Mouse (Mus musculus) hindbrain, postnatal 0 days (tissue): ENCODE results near the gene Gm17728. TPM values are rescaled to one million over a fixed set of nuclear protein-coding genes. Genes with fewer than 3 reads are reported as not detected.
"Not testable (repeated sequence)": the region's sequence is repeated elsewhere in the genome, so short reads cannot be mapped to it uniquely, and the experiment has no call there.

Experiments used
- ATAC-seq: fragments of 200-750 bp; cut with Nextera tagmentation; 2 replicates; pipeline ENCODE4 v1.8.0; 2017; ENCODE audit warnings: mild to moderate bottlenecking, moderate TSS enrichment, moderate library complexity
- DNase-seq: peaks from one replicate; pipeline ENCODE4 v3.0.0-alpha.2; 2015; ENCODE audit warnings: low spot score
- H3K27ac ChIP-seq: fragments of 300-500 bp; sonication (generic); 2 replicates; pipeline ENCODE4 v1.5.1; 2014; ENCODE audit warnings: mild to moderate bottlenecking
- H3K27me3 ChIP-seq: fragments of 300-500 bp; sonication (generic); 2 replicates; pipeline ENCODE4 v1.6.1; 2014; ENCODE audit warnings: low read length, mixed read lengths; ENCODE audit not compliant: insufficient read depth
- H3K36me3 ChIP-seq: fragments of 300-500 bp; sonication (generic); 2 replicates; pipeline ENCODE4 v1.6.1; 2014; ENCODE audit warnings: low read length, mixed read lengths; ENCODE audit not compliant: insufficient read depth
- H3K4me1 ChIP-seq: fragments of 300-500 bp; sonication (generic); 2 replicates; pipeline ENCODE4 v1.6.1; 2014; ENCODE audit warnings: antibody characterized with exemption, low read length, mixed read lengths; ENCODE audit not compliant: insufficient read depth
- H3K4me2 ChIP-seq: fragments of 300-500 bp; sonication (generic); 2 replicates; pipeline ENCODE4 v1.6.1; 2014; ENCODE audit warnings: low read depth, mild to moderate bottlenecking, low read length, moderate library complexity, mixed read lengths
- H3K4me3 ChIP-seq: fragments of 300-500 bp; sonication (generic); 2 replicates; pipeline ENCODE4 v1.5.1; 2014; ENCODE audit warnings: low read length
- H3K9ac ChIP-seq: fragments of 300-500 bp; sonication (generic); replicated peaks from 2 replicates; pipeline ENCODE4 v1.6.1; 2014; ENCODE audit warnings: mild to moderate bottlenecking, low read length, moderate library complexity, mixed read lengths
- H3K9me3 ChIP-seq: fragments of 300-500 bp; sonication (generic); 2 replicates; pipeline ENCODE4 v1.6.1; 2016; ENCODE audit warnings: low read length, mixed read lengths
- CTCF ChIP-seq: IDR thresholded peaks from 2 replicates; pipeline ENCODE4 v1.5.1; 2016; ENCODE audit warnings: antibody characterized with exemption, control low read depth, low read depth
- WGBS: fragments of 180-500 bp; shearing (Covaris S2); extraction: QIAGEN DNeasy Blood & Tissue Kit; methylation state at CpG from one replicate; pipeline ENCODE4 v1.1.7; 2014; 5-methylcytosine and 5-hydroxymethylcytosine counted together
- polyA plus RNA-seq: library from polyadenylated mRNA; unstranded; fragments of >200 nt; fragmentation: Nextera tagmentation; extraction: Ambion mirVana; gene quantifications from 2 replicates; pipeline ENCODE4 v1.2.1, GENCODE M21; 2015
- total RNA-seq: library from RNA; depleted of rRNA; stranded (reverse); fragments of >200 nt; gene quantifications from 2 replicates; pipeline ENCODE4 v1.2.3, GENCODE M21; 2014; rRNA removed

Gm17728 gene
- total RNA-seq (not detected in 2 replicates), polyA plus RNA-seq (not detected in 2 replicates)

DNA sequence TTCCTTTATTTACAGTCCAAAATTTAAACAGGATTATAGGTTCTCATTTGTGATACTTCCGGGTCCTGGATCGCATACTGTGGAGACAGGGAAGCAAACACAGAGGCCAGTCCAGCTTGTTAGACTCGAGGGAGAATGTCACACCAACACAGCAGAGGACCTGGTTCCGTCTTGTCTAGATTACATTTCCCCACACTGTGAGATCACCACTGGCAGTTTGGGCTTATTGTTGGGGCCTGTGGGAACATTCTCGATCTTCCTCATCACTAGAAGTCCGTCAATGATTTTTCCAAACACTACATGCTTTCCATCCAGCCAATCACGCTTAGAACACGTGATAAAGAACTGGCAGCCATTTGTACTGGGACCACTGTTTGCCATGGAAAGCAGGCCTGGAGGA, at the start of gene Gm17728:
Gene Gm17728 (plus strand): TSS at position 301 of the 400 bp plus-strand sequence.
- H3K36me3 ChIP-seq, H3K4me3 ChIP-seq, H3K4me2 ChIP-seq, H3K9me3 ChIP-seq, H3K9ac ChIP-seq, H3K27ac ChIP-seq, H3K4me1 ChIP-seq, DNase-seq, ATAC-seq, H3K27me3 ChIP-seq: not testable (repeated sequence)
- WGBS: 91% methylated on average over 8 of the region's 8 CpGs

DNA sequence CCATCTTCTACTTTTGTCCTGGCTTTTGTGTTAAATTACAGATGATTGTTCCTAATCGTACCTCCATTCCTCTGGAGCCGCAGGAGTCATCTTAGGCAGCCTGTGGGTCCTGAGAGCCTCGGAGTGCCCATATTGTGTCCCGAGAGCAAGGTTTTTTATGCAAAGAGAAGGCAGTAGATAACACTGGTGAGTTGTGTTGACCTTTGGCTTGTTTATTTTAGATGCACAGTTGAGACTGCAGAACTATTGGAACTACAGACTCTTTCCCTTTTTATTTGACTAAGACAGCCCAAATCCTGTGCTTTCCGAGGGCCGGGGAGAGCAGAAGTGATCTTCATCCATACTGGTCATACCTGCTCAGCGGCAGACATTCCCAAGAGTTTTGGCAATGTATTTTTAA, 24.4 kb upstream of the Gm17728 start:
- H3K9ac ChIP-seq: no peak overlapping the region
- DNase-seq: no peak
- WGBS: 86% methylated on average over 7 of the region's 7 CpGs
- no peaks in the 10 kb centered on the region for H3K27me3 ChIP-seq
- H3K36me3 ChIP-seq: no peaks in the 10 kb centered on the region
- H3K9me3 ChIP-seq: 0 out of 2 replicates have a peak, but pooled peaks cover 3% of the 10 kb centered on the region
- H3K4me3 ChIP-seq: no peak overlapping the region
- ATAC-seq: no peak
- no peak overlapping the region for H3K4me2 ChIP-seq
- TF ChIP-seq CTCF: no peak
- H3K4me1 ChIP-seq: no peaks in the 10 kb centered on the region
- no peak overlapping the region for H3K27ac ChIP-seq

DNA sequence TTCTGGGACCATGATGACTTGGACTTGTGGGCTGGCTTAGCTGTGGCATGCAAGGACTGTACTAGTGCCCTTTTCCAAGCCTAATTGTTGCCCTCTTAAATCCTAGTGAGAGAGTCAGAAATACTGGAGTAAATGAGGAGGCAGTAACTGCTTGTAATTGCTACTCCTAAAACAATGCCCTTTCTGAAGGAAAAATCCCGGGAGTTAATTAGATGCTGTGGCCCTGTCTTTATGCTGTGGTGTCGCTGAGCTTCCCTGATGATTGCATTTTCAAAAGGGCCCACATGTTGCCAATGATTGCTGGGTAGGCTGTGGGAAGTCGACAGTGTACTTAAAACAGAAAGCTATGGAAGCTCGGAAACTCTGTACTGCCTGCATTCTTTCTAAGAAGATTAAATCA, 23.3 kb upstream of the Gm17728 start:
- 29% methylated on average over 4 of the region's 4 CpGs for WGBS
- Histone ChIP-seq H3K27me3 (no peaks in the 10 kb centered on the region), H3K4me2 (no peak overlapping the region), H3K36me3 (no peaks in the 10 kb centered on the region), H3K9me3 (0 out of 2 replicates have a peak, but pooled peaks cover 3% of the 10 kb centered on the region), H3K4me1 (no peaks in the 10 kb centered on the region), H3K9ac (no peak overlapping the region), H3K4me3 (no peak overlapping the region), H3K27ac (no peak overlapping the region)
- DNase-seq (no peak), ATAC-seq (no peak)
- TF ChIP-seq CTCF: no peak

GRCm38 (mm10) chr17:9403991-9404390, 17.9 kb upstream of the Gm17728 start:
- Histone ChIP-seq H3K4me3 (no peak overlapping the region), H3K36me3 (no peaks in the 10 kb centered on the region), H3K27me3 (no peaks in the 10 kb centered on the region), H3K9ac (no peak overlapping the region), H3K4me1 (no peaks in the 10 kb centered on the region), H3K4me2 (no peak overlapping the region), H3K27ac (no peak overlapping the region), H3K9me3 (0 out of 2 replicates have a peak, but pooled peaks cover 3% of the 10 kb centered on the region)
- no peak for ATAC-seq
- DNase-seq: no peak
- TF ChIP-seq CTCF: no peak
- WGBS: 77% methylated on average over 3 of the region's 3 CpGs

GRCm38 (mm10) chr17:9407640-9408039, 14.2 kb upstream of the Gm17728 start:
- H3K9me3 ChIP-seq: no peaks in the 10 kb centered on the region
- H3K4me3 ChIP-seq: no peak overlapping the region
- no peak overlapping the region for H3K4me2 ChIP-seq
- ATAC-seq (no peak), DNase-seq (no peak)
- no peak for TF ChIP-seq CTCF
- no peaks in the 10 kb centered on the region for H3K36me3 ChIP-seq
- no peaks in the 10 kb centered on the region for H3K27me3 ChIP-seq
- H3K4me1 ChIP-seq: no peaks in the 10 kb centered on the region
- H3K9ac ChIP-seq: no peak overlapping the region
- WGBS: 48% methylated on average over 6 of the region's 6 CpGs
- H3K27ac ChIP-seq: no peak overlapping the region

DNA sequence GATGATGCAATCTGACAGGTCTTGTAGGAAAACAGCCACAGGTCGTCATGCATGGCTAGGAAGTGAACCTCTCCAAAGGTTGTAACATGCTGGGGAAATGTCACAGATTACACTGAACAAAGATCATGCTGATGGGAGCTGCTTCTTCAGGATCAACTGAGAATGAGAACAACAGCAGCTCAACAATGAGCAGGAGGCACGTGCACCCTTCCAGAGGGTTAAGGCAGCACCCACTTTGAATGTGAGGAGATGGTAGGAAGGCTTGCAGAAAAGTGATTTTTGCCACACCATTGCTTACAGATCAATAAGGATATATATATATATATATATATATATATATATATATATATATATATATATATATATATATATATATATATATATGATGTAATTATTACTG, 2.8 kb upstream of the Gm17728 start:
- no peak for ATAC-seq
- peaks cover 9% of the 10 kb centered on the region; the same call in 1 of the 2 replicates for H3K9me3 ChIP-seq
- no peak overlapping the region for H3K9ac ChIP-seq
- H3K4me3 ChIP-seq: no peak overlapping the region
- no peak overlapping the region for H3K27ac ChIP-seq
- H3K4me1 ChIP-seq: no peaks in the 10 kb centered on the region
- H3K4me2 ChIP-seq: no peak overlapping the region
- DNase-seq: no peak
- WGBS: 82% methylated on average over 2 of the region's 2 CpGs
- no peak for TF ChIP-seq CTCF
- no peaks in the 10 kb centered on the region for H3K27me3 ChIP-seq
- H3K36me3 ChIP-seq: no peaks in the 10 kb centered on the region

DNA sequence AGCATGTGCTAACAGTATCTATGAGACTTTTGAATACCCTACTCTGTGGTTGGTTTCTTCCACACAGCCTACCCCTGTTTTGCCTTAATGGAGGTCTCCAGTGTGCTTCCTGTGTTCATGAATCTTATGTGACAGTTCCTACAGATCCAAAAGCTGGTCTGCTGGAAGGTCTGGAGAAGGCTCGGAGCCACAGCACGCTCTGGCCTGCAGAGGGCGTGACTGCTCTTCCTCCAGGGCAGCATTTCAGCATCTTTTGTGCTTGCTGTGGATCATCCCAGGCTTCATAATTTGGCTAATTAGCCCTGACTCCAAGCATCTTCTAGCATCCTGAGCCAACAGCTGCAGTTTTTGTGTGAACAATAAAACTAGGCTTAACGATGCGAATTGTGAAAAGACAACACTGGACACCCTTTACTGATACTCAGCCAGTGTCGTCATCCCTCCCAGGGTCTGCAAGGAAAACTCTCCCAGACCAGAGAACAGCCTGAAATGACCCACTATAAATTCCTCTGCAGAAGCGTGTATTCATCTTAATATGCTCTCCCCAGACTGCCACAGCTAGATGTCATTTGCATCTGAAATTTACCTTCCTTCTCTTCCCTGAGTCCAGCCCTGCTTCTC, 6.6 kb downstream of the Gm17728 start:
- H3K27me3 ChIP-seq: no peaks in the 10 kb centered on the region
- H3K9ac ChIP-seq: no peak overlapping the region
- peak; percentile 83 for DNase-seq
- no peak overlapping the region for H3K4me2 ChIP-seq
- H3K4me3 ChIP-seq: no peak overlapping the region
- ATAC-seq: peak; percentile 80
- no peaks in the 10 kb centered on the region for H3K4me1 ChIP-seq
- 37% methylated on average over 7 of the region's 7 CpGs for WGBS
- no peaks in the 10 kb centered on the region for H3K36me3 ChIP-seq
- 0 out of 2 replicates have a peak, but pooled peaks cover under 1% of the 10 kb centered on the region for H3K9me3 ChIP-seq
- peak overlapping the region; percentile 3; the same call in 1 of the 2 replicates for H3K27ac ChIP-seq
- peak; percentile 79 for TF ChIP-seq CTCF
